Mouse (Mus musculus) hindbrain, embryonic 14.5 days (tissue): Measurements from ENCODE around the gene Olfr95. TPM values are rescaled to one million over a fixed set of nuclear protein-coding genes. Genes with fewer than 3 reads are reported as not detected.

Experiments used
- ATAC-seq: fragments of 200-750 bp; cut with Nextera tagmentation; 2 replicates; pipeline ENCODE4 v1.8.0; 2017; ENCODE audit warnings: moderate number of reproducible peaks, mild to moderate bottlenecking, moderate TSS enrichment, moderate library complexity; ENCODE audit not compliant: low FRiP score
- DNase-seq: peaks from one replicate; pipeline ENCODE4 v3.0.0-alpha.2; 2015; ENCODE audit warnings: low spot score
- H3K27ac ChIP-seq: fragments of 300-500 bp; sonication (generic); 2 replicates; pipeline ENCODE4 v1.5.1; 2014; ENCODE audit warnings: mild to moderate bottlenecking, moderate library complexity
- H3K27me3 ChIP-seq: fragments of 300-500 bp; sonication (generic); 2 replicates; pipeline ENCODE4 v1.6.1; 2014; ENCODE audit warnings: mild to moderate bottlenecking, low read length, mixed read lengths; ENCODE audit not compliant: control insufficient read depth, insufficient read depth
- H3K36me3 ChIP-seq: fragments of 300-500 bp; sonication (generic); replicated peaks from 2 replicates; pipeline ENCODE4 v1.6.1; 2014; ENCODE audit not compliant: control insufficient read depth, insufficient read depth
- H3K4me1 ChIP-seq: fragments of 300-500 bp; sonication (generic); replicated peaks from 2 replicates; pipeline ENCODE4 v1.6.1; 2014; ENCODE audit warnings: antibody characterized with exemption, low read length, mixed read lengths; ENCODE audit not compliant: control insufficient read depth, insufficient read depth
- H3K4me2 ChIP-seq: fragments of 300-500 bp; sonication (generic); replicated peaks from 2 replicates; pipeline ENCODE4 v1.6.1; 2014; ENCODE audit warnings: mild to moderate bottlenecking, moderate library complexity
- H3K4me3 ChIP-seq: fragments of 300-500 bp; sonication (generic); replicated peaks from 2 replicates; pipeline ENCODE4 v1.5.1; 2014; ENCODE audit warnings: mild to moderate bottlenecking, low read length
- H3K9ac ChIP-seq: fragments of 300-500 bp; sonication (generic); 2 replicates; pipeline ENCODE4 v1.6.1; 2014
- H3K9me3 ChIP-seq: fragments of 300-500 bp; sonication (generic); 2 replicates; pipeline ENCODE4 v1.6.1; 2016; ENCODE audit warnings: low read length; ENCODE audit not compliant: control insufficient read depth
- WGBS: fragments of 180-500 bp; shearing (Covaris S2); extraction: QIAGEN DNeasy Blood & Tissue Kit; methylation state at CpG from one replicate; pipeline ENCODE4 v1.1.7; 2014; 5-methylcytosine and 5-hydroxymethylcytosine counted together
- polyA plus RNA-seq: library from polyadenylated mRNA; unstranded; fragments of >200 nt; fragmentation: Nextera tagmentation; extraction: Ambion mirVana; gene quantifications from 2 replicates; pipeline ENCODE4 v1.2.1, GENCODE M21; 2014

Olfr95 gene
- polyA plus RNA-seq, 1 experiment from 2014 or later: not detected

DNA sequence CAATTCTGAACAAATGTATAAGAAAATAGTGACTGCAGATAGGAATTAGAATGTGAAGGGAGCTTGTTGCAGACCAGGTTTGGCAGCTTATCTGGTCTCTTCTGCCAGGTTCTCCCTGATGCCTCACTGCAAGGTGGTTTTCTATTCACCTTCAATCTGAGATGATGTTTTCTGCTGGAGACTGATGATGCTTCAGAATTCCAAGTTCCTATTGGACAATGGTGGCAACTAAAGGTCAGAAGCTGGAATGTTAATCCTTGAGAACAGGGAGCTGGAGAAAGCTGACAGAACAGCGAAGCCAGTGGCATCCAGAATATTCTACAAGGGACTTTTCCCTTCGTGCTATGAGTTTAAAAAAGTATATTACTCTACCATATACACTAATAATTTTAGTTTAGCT, 22.2 kb downstream of the Olfr95 start:
- H3K4me1 ChIP-seq: no peaks in the 10 kb centered on the region
- no peak overlapping the region for H3K27ac ChIP-seq
- peak; percentile 71 for DNase-seq
- no peaks in the 10 kb centered on the region for H3K36me3 ChIP-seq
- H3K9me3 ChIP-seq: no peaks in the 10 kb centered on the region
- H3K9ac ChIP-seq: no peak overlapping the region
- peaks cover 7% of the 10 kb centered on the region for H3K27me3 ChIP-seq
- ATAC-seq: no peak
- no peak overlapping the region for H3K4me3 ChIP-seq
- no peak overlapping the region for H3K4me2 ChIP-seq
- 39% methylated on average over 2 of the region's 2 CpGs for WGBS

DNA sequence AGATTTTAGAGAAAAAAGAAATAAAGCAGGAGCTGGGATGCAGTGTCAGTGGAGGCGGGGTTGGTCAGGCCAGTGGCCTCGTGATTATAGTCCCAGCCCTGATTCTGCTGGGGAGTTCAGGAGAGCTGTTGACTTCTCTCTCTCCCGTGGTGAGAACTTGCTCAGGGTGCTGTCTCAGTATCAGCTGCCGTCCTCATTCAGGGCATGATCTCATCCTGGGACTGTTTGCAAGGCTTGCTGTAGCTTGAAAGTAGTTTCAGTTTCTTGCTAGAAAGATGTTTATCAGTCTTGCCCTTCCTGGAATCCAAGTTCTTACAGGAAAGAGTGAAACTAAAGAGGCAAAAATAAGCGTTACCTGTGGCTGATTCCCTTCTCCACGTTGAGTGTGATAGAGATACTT, 27.4 kb downstream of the Olfr95 start:
- WGBS: 60% methylated on average over 6 of the region's 6 CpGs
- ATAC-seq (no peak), DNase-seq (no peak)
- Histone ChIP-seq H3K27ac (no peak overlapping the region), H3K27me3 (no peaks in the 10 kb centered on the region), H3K4me3 (no peak overlapping the region), H3K4me2 (no peak overlapping the region), H3K4me1 (no peaks in the 10 kb centered on the region), H3K36me3 (no peaks in the 10 kb centered on the region), H3K9ac (no peak overlapping the region), H3K9me3 (no peaks in the 10 kb centered on the region)

DNA sequence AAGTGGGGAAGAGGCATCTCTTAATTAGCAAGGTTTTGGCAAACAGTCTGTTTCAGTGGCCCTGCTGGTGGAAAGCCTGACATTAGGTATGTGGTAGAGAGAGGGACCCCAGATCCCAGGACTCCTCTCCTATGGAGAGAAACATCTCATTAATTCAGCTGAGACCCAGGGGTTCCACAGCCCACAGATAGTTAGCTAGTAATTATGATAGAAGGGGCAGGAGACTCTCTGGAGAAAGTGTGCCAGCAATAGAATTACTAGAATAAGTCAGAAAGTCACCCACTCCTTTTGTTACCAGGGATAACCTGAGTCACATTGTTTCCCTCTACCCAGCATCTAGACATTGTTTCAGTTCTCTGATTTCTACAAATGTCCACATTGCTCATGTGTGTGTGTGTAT, 51.5 kb downstream of the Olfr95 start, which contains the start of gene Olfr93:
Olfr93 (minus strand) TSS at position 101 of the 400 bp plus-strand sequence.
- DNase-seq (no peak), ATAC-seq (no peak)
- Histone ChIP-seq H3K4me3 (no peak within 1 kb of the TSS), H3K27me3 (no peaks in the 10 kb centered on the region), H3K4me1 (no peaks in the 10 kb centered on the region), H3K36me3 (no peaks in the 10 kb centered on the region), H3K4me2 (no peak within 1 kb of the TSS), H3K9me3 (no peaks in the 10 kb centered on the region), H3K9ac (no peak within 1 kb of the TSS), H3K27ac (no peak within 1 kb of the TSS)

Other genes starting within 250 kb of the Olfr95 start
- gene 2410137M14Rik, start 231.9 kb downstream of the Olfr95 start, polyA plus RNA-seq: 0.47 TPM in 1 of 2 replicates, not detected in the other
- 0.64 and 1.0 TPM in 2 replicates for gene H2-M5, start 223.6 kb downstream of the Olfr95 start, polyA plus RNA-seq
- gene Zfp57, start 212.0 kb downstream of the Olfr95 start, polyA plus RNA-seq: 225 and 236 TPM in 2 replicates
- 2.2 and 3.1 TPM in 2 replicates for gene Mog, start 189.7 kb downstream of the Olfr95 start, polyA plus RNA-seq
- gene Gabbr1, start 167.2 kb downstream of the Olfr95 start, polyA plus RNA-seq: 114 and 117 TPM in 2 replicates
- not detected in 2 replicates for gene Olfr90, start 124.6 kb downstream of the Olfr95 start, polyA plus RNA-seq
- gene Olfr91, start 114.8 kb downstream of the Olfr95 start, polyA plus RNA-seq: not detected in 2 replicates
- gene Olfr92, start 93.0 kb downstream of the Olfr95 start, polyA plus RNA-seq: not detected in 2 replicates
- not detected in 2 replicates for gene Olfr93, start 51.6 kb downstream of the Olfr95 start, polyA plus RNA-seq
- gene Ubd, start 19.2 kb downstream of the Olfr95 start, polyA plus RNA-seq: not detected in 2 replicates
- 0.21 TPM in 1 of 2 replicates, not detected in the other for gene Olfr94, start 12.1 kb downstream of the Olfr95 start, polyA plus RNA-seq
- gene Olfr96, start 7.0 kb upstream of the Olfr95 start, polyA plus RNA-seq: not detected in 2 replicates
- not detected in 2 replicates for gene Olfr97, start 24.2 kb upstream of the Olfr95 start, polyA plus RNA-seq
- not detected in 2 replicates for gene Olfr98, start 50.6 kb upstream of the Olfr95 start, polyA plus RNA-seq
- 0.90 and 1.8 TPM in 2 replicates for gene H2-M3, start 57.1 kb upstream of the Olfr95 start, polyA plus RNA-seq
- gene Olfr99, start 70.3 kb upstream of the Olfr95 start, polyA plus RNA-seq: not detected in 2 replicates
- not detected in 2 replicates for gene Olfr101, start 91.2 kb upstream of the Olfr95 start, polyA plus RNA-seq
- not detected in 2 replicates for gene Olfr102, start 103.9 kb upstream of the Olfr95 start, polyA plus RNA-seq
- not detected in 2 replicates for gene Olfr103, start 126.6 kb upstream of the Olfr95 start, polyA plus RNA-seq
- not detected in 2 replicates for gene Olfr104-ps, start 146.5 kb upstream of the Olfr95 start, polyA plus RNA-seq
- not detected in 2 replicates for gene Olfr105-ps, start 165.9 kb upstream of the Olfr95 start, polyA plus RNA-seq
- gene Olfr106-ps, start 177.3 kb upstream of the Olfr95 start, polyA plus RNA-seq: not detected in 2 replicates
- gene Olfr107, start 186.1 kb upstream of the Olfr95 start, polyA plus RNA-seq: not detected in 2 replicates
- not detected in 2 replicates for gene Olfr108, start 232.4 kb upstream of the Olfr95 start, polyA plus RNA-seq
- gene Olfr109, start 245.8 kb upstream of the Olfr95 start, polyA plus RNA-seq: not detected in 2 replicates